In the genomic region with DNA sequence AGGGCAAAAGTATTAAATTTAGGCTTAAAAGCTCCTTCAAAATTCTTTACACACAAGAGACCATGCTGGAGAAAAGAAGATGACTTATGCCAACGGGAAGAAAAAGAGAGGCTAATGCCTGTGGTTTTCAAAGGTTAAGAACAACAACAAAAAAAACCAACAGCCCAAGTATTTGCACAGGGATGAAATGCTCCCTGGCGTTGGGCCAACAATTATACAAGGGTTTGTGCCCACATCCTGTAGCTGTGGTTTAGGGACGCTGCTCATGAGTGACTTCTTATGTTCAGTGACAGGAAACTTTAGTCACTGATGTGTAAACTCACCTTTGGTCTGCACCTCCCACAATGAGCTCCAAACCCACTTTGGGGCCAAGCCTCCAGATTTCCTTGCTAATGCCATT, we compare ENCODE assay signal across 8 mouse cellular contexts.
DNase-seq lines count a peak whose midpoint lies in the region; ATAC-seq and TF ChIP-seq lines count a peak whose summit lies in the region.

No protein-coding gene starts in this region.

- no peaks in the 10 kb centered on the region for H3K36me3 ChIP-seq in limb, embryonic 14.5 days (ENCODE audit: control insufficient read depth, insufficient read depth, low read length)
- no peaks in the 10 kb centered on the region for H3K36me3 ChIP-seq in limb, embryonic 10.5 days
- H3K36me3 ChIP-seq in heart, embryonic 10.5 days: no peaks in the 10 kb centered on the region

- peak; percentile 26 for DNase-seq in limb, embryonic 14.5 days (ENCODE audit: low spot score)
- no peak for DNase-seq in limb, embryonic 10.5 days (ENCODE audit: low spot score)
- peak; percentile 80 for DNase-seq in induced T-regulatory cell, adult 2 months (ENCODE audit: low read depth)
- peak; percentile 85 for DNase-seq in lung, postnatal 36 days
- DNase-seq in thymus, postnatal 36 days: peak; percentile 62 to 66
- DNase-seq in heart, postnatal 25 days (ENCODE audit: low spot score): no peak
- DNase-seq in heart, embryonic 10.5 days (ENCODE audit: low spot score): no peak
- DNase-seq in left cerebral cortex, adult 18-20 months (ENCODE audit: low spot score in 2 of 2): no peak

- H3K4me2 ChIP-seq in limb, embryonic 14.5 days (replicated peaks; ENCODE audit: low read depth, low read length, severe bottlenecking): no peak overlapping the region

- H3K9me3 ChIP-seq in limb, embryonic 14.5 days (ENCODE audit: control insufficient read depth, low read length): no peaks in the 10 kb centered on the region
- no peaks in the 10 kb centered on the region for H3K9me3 ChIP-seq in limb, embryonic 10.5 days (replicated peaks)
- no peaks in the 10 kb centered on the region for H3K9me3 ChIP-seq in heart, embryonic 10.5 days

- no peak overlapping the region for H3K9ac ChIP-seq in limb, embryonic 14.5 days (ENCODE audit: low read depth, low read length, severe bottlenecking)

- WGBS in limb, embryonic 14.5 days: 37% methylated on average over 3 of the region's 3 CpGs
- WGBS in limb, embryonic 10.5 days: 82% methylated on average over 3 of the region's 3 CpGs
- WGBS in heart, embryonic 10.5 days: 68% methylated on average over 3 of the region's 3 CpGs

- no peak for ATAC-seq in limb, embryonic 14.5 days (ENCODE audit: low FRiP score, low read depth)

- H3K4me1 ChIP-seq in limb, embryonic 14.5 days (ENCODE audit: control insufficient read depth, insufficient read depth, low read length): 0 out of 2 replicates have a peak, but pooled peaks cover 4% of the 10 kb centered on the region
- H3K4me1 ChIP-seq in limb, embryonic 10.5 days: peaks cover 8% of the 10 kb centered on the region; the same call in 1 of the 2 replicates
- H3K4me1 ChIP-seq in heart, embryonic 10.5 days: no peaks in the 10 kb centered on the region

- H3K27ac ChIP-seq in limb, embryonic 14.5 days (replicated peaks; ENCODE audit: low read depth, low read length): no peak overlapping the region
- H3K27ac ChIP-seq in limb, embryonic 10.5 days: no peak overlapping the region
- no peak overlapping the region for H3K27ac ChIP-seq in heart, embryonic 10.5 days

- H3K27me3 ChIP-seq in limb, embryonic 14.5 days (ENCODE audit: control insufficient read depth, insufficient read depth, low read length): no peaks in the 10 kb centered on the region
- H3K27me3 ChIP-seq in limb, embryonic 10.5 days (ENCODE audit: low read depth, poor library complexity, severe bottlenecking): no peaks in the 10 kb centered on the region
- H3K27me3 ChIP-seq in heart, embryonic 10.5 days (ENCODE audit: insufficient read depth, poor library complexity, severe bottlenecking): no peaks in the 10 kb centered on the region

- H3K4me3 ChIP-seq in limb, embryonic 14.5 days (replicated peaks; ENCODE audit: low read length): no peak overlapping the region
- no peak overlapping the region for H3K4me3 ChIP-seq in limb, embryonic 10.5 days
- H3K4me3 ChIP-seq in heart, embryonic 10.5 days: no peak overlapping the region

- intact Hi-C loops in heart, postnatal 25 days (cut with DNase I): no loop called here

- no peak for TF ChIP-seq POLR2A in limb, embryonic 14.5 days (IDR thresholded peaks at IDR 0.05; ENCODE audit: borderline replicate concordance, extremely low read depth, insufficient read depth, insufficient read length)

Comparison
In these comparisons a context has a peak if more than half of its experiments do, and no peak if none do; other contexts are left out.
1. DNase-seq: peak in limb, embryonic 14.5 days (single experiment), induced T-regulatory cell, adult 2 months (single experiment), lung, postnatal 36 days (single experiment) and thymus, postnatal 36 days (2 of 2); none in limb, embryonic 10.5 days (single experiment), heart, postnatal 25 days (single experiment), heart, embryonic 10.5 days (single experiment) and left cerebral cortex, adult 18-20 months (0 of 2).